Mouse (Mus musculus): ENCODE measurements around the gene Epsti1. TPM values are rescaled to one million over a fixed set of nuclear protein-coding genes. Genes with fewer than 3 reads are reported as not detected.

Gene Epsti1
- total RNA-seq (2023): 49.7 TPM

DNA sequence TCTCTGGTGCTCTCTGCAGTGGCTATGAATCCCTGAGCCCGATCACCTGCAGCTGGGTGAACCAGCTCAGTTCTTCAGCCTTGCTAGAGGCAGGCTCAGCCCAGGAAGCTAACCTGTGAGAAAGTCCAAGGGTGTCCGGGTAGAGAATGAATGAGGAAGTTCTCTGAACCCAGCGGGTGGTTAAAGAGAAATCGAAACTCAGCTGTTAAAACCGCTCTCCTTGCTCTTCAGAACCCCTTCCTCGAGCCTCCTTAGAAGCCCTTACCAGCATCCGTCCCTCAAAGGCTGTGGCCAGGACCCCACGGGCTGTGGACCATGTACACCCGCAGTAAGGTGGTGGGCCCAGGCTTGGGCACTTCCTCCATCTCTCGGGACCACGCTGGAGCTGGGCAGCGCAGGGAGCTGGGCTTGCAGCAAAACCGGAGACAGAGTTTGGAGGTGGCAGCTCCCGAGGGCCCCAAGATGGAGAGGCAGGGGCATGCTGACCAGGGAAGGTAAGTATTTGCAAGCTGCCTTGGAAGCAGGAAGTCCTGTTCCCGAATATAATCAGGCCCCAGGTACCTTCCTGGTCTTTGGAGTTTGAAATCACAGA lies at the start of gene Epsti1:
TSS of gene Epsti1 (plus strand) at position 69 of the 592 bp plus-strand sequence.

DNA sequence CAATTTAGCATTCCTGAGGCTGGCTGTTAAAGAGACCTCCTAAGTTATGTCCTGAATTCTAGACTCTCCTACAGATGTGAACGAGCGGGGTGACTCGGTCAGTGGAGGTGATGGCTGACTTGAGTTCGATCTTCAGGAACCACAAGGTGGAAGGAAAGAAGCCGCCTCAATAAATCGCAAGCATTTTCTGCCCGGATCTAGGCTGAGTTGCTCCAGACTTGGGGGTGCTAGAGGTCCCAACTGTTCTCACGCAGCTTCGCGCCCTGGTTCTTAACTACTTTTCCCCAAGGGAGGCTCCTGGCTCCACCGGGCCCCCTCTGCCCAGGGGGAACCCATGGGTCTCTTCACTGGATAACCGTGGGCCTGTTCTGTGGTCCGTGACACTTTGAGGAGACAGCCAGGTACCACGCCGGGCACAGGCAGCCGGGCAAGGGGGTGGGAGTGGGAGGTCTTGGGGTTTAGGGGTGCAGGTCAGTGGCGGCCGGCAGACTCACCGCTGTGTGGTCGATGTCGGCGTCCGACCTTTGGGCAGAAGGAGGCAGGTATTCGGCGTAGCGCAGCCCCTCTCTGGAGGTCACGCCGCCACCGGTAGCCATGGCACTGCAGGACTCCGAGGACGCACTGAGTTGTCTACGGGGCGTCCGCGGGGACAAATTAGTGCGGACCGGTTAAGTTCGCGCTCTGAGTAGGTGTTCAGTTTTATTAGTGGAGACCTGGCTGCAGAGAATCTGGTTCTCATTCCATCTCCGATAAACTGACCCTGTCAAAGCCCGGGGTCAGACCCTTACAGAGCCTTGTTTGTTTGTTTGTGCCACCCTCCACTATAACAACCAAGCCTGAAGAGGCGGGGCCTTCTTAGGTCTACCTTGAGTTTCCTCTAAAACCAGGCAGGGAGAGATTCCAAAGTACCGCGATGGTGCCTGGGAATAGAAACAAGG lies 29.5 kb upstream of the Epsti1 start, which contains the start of gene Dnajc15:
TSS of gene Dnajc15 (minus strand) at position 822 of the 938 bp plus-strand sequence.

Other genes starting within 250 kb of the Epsti1 start
- gene Dnajc15, start 29.1 kb upstream of the Epsti1 start, total RNA-seq (2023): 41.4 TPM
- gene Fam216b, start 184.8 kb downstream of the Epsti1 start, total RNA-seq (2023): not detected

All from CD4-positive naive resting alpha-beta T cell, adult 76 days (primary cell).